Mouse (Mus musculus) lung, postnatal 0 days (tissue): ENCODE data around the gene Coq8a. TPM values are rescaled to one million over a fixed set of nuclear protein-coding genes. Genes with fewer than 3 reads are reported as not detected.

Experiments
- ATAC-seq: fragments of 200-750 bp; cut with Nextera tagmentation; 2 replicates; pipeline ENCODE4 v1.8.0; 2017; ENCODE audit warnings: moderate library complexity
- DNase-seq: peaks from one replicate; pipeline ENCODE4 v3.0.0-alpha.2; 2016; ENCODE audit warnings: low spot score
- H3K27ac ChIP-seq: fragments of 300-500 bp; sonication (generic); 2 replicates; pipeline ENCODE4 v1.5.1; 2014; ENCODE audit warnings: antibody characterized with exemption, mild to moderate bottlenecking, low read length, mixed read lengths
- H3K27me3 ChIP-seq: fragments of 300-500 bp; sonication (generic); replicated peaks from 2 replicates; pipeline ENCODE4 v1.6.1; 2014; ENCODE audit warnings: low read length, mixed read lengths; ENCODE audit not compliant: insufficient read depth
- H3K36me3 ChIP-seq: fragments of 300-500 bp; sonication (generic); 2 replicates; pipeline ENCODE4 v1.6.1; 2014; ENCODE audit warnings: low read length, mixed read lengths; ENCODE audit not compliant: insufficient read depth
- H3K4me1 ChIP-seq: fragments of 300-500 bp; sonication (generic); 2 replicates; pipeline ENCODE4 v1.6.1; 2014; ENCODE audit warnings: antibody characterized with exemption, low read depth, low read length, mixed read lengths; ENCODE audit not compliant: insufficient read depth
- H3K4me2 ChIP-seq: fragments of 300-500 bp; sonication (generic); replicated peaks from 2 replicates; pipeline ENCODE4 v1.6.1; 2014; ENCODE audit warnings: low read depth, mild to moderate bottlenecking, low read length, moderate library complexity, mixed read lengths
- H3K4me3 ChIP-seq: fragments of 300-500 bp; sonication (generic); 2 replicates; pipeline ENCODE4 v1.5.1; 2014; ENCODE audit warnings: low read depth, low read length
- H3K9ac ChIP-seq: fragments of 300-500 bp; sonication (generic); replicated peaks from 2 replicates; pipeline ENCODE4 v1.6.1; 2014; ENCODE audit warnings: low read depth, mild to moderate bottlenecking
- H3K9me3 ChIP-seq: fragments of 300-500 bp; sonication (generic); 2 replicates; pipeline ENCODE4 v1.6.1; 2016; ENCODE audit warnings: low read length, mixed read lengths
- CTCF ChIP-seq: IDR thresholded peaks from 2 replicates; pipeline ENCODE4 v1.5.1; 2016; ENCODE audit warnings: antibody characterized with exemption, mild to moderate bottlenecking
- EP300 ChIP-seq: IDR thresholded peaks from 2 replicates; pipeline ENCODE4 v1.6.1; 2016; ENCODE audit warnings: antibody characterized with exemption, mild to moderate bottlenecking, control low read depth
- WGBS: fragments of 180-500 bp; shearing (Covaris S2); extraction: QIAGEN DNeasy Blood & Tissue Kit; methylation state at CpG from one replicate; pipeline ENCODE4 v1.1.7; 2014; 5-methylcytosine and 5-hydroxymethylcytosine counted together
- polyA plus RNA-seq: library from polyadenylated mRNA; unstranded; fragments of >200 nt; fragmentation: Nextera tagmentation; extraction: Ambion mirVana; gene quantifications from 2 replicates; pipeline ENCODE4 v1.2.1, GENCODE M21; 2015

Coq8a gene
- polyA plus RNA-seq, 1 experiment from 2014 or later = 18.6 TPM

DNA sequence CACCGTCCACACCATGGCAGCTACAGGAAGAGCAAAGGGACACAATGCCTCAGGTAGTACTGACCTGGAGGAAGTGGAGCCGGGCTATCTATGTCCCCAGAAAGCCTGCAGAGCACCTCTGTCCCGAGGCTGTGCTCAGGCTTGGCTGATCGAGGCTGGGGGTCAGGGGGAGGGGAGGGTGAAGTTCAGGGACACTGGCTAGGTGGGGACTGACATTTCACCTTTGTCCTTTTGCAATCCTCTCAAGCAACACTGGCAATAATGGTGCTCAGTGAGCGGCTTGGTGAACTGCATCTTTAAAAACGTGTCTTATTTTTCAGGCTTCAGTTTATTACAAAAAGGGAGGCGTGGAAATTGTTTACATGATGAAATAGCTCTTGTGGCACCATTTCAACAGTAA, 30.5 kb upstream of the Coq8a start:
- Histone ChIP-seq H3K27ac (no peak overlapping the region), H3K9ac (no peak overlapping the region), H3K36me3 (no peaks in the 10 kb centered on the region), H3K27me3 (no peaks in the 10 kb centered on the region), H3K4me3 (no peak overlapping the region), H3K9me3 (no peaks in the 10 kb centered on the region), H3K4me2 (no peak overlapping the region), H3K4me1 (no peaks in the 10 kb centered on the region)
- TF ChIP-seq EP300 (no peak), CTCF (no peak)
- ATAC-seq (no peak), DNase-seq (peak; percentile 62)
- WGBS = 60% methylated on average over 7 of the region's 7 CpGs

GRCm38 (mm10) chr1:180228854-180229253, 29.5 kb upstream of the Coq8a start:
- TF ChIP-seq EP300 (no peak), CTCF (no peak)
- 64% methylated on average over 12 of the region's 12 CpGs for WGBS
- H3K27me3 ChIP-seq = no peaks in the 10 kb centered on the region
- no peaks in the 10 kb centered on the region for H3K4me1 ChIP-seq
- DNase-seq (no peak), ATAC-seq (no peak)
- H3K27ac ChIP-seq = no peak overlapping the region
- H3K9me3 ChIP-seq = no peaks in the 10 kb centered on the region
- H3K9ac ChIP-seq = no peak overlapping the region
- H3K4me2 ChIP-seq = no peak overlapping the region
- no peak overlapping the region for H3K4me3 ChIP-seq
- H3K36me3 ChIP-seq = no peaks in the 10 kb centered on the region

GRCm38 (mm10) chr1:180226766-180227165, 27.4 kb upstream of the Coq8a start:
- Histone ChIP-seq H3K4me2 (0 out of 2 replicates have a peak overlapping the region, but pooled peaks have one; percentile 64), H3K9me3 (no peaks in the 10 kb centered on the region), H3K27me3 (no peaks in the 10 kb centered on the region), H3K9ac (no peak overlapping the region), H3K4me3 (no peak overlapping the region), H3K36me3 (no peaks in the 10 kb centered on the region), H3K27ac (peak overlapping the region; percentile 83), H3K4me1 (no peaks in the 10 kb centered on the region)
- ATAC-seq = no peak
- WGBS = 83% methylated on average over 3 of the region's 3 CpGs
- TF ChIP-seq CTCF = no peak
- no peak for TF ChIP-seq EP300
- no peak for DNase-seq

- Histone ChIP-seq H3K9me3 (no peaks in the 10 kb centered on the region), H3K4me2 (peak overlapping the region; percentile 64), H3K4me3 (peak overlapping the region; percentile 37), H3K9ac (peak overlapping the region; percentile 39; the same call in 1 of the 2 replicates), H3K27me3 (no peaks in the 10 kb centered on the region), H3K4me1 (no peaks in the 10 kb centered on the region), H3K36me3 (no peaks in the 10 kb centered on the region), H3K27ac (peak overlapping the region; percentile 83)
- peak; percentile 49 for DNase-seq
- WGBS = 3% methylated on average over 12 of the region's 12 CpGs
- TF ChIP-seq EP300 (no peak), CTCF (no peak; the same call in 1 of the 2 replicates)
- ATAC-seq = peak; percentile 63
Measured at GRCm38 (mm10) chr1:180226221-180226713, 26.9 kb upstream of the Coq8a start.

DNA sequence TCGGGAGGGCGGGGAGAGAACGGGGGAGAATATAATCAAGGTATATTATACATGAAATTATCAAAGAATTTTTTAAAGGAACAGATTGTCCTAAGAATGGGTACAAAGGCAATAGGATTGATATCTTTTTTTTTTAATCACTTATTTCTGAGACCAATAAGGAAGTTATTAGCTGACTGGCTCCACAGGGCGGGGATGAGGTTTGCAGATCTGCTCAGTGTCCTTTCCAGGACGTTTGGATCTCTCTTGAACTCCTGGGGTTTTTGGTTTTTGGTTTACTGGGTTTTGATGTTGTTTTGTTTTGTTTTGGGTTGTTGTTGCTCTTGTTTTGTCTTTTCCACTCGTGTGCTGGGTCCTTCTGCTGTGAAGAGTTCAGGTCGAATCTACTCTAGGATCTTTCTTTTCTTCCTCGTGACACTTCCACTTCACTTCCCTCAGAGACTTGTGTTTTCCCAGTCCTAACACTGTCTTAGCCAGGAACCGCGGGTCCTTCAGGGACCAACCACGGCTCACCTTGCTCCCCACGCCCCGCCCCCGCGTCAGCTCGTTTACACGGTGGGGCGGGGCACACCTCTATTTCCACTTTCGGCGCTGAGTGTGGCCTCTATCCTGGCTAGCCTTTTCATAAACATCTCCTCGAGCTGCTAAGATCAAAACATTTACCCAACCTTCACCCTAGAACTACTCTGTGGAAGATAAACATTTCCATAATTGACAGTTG, 26.3 kb upstream of the Coq8a start:
- DNase-seq (peak; percentile 90), ATAC-seq (peak; percentile 95)
- no peaks in the 10 kb centered on the region for H3K36me3 ChIP-seq
- H3K9ac ChIP-seq = peak overlapping the region; percentile 39; the same call in 1 of the 2 replicates
- H3K27ac ChIP-seq = peak overlapping the region; percentile 83
- TF ChIP-seq EP300 = no peak
- TF ChIP-seq CTCF = no peak
- H3K9me3 ChIP-seq = no peaks in the 10 kb centered on the region
- H3K4me2 ChIP-seq = peak overlapping the region; percentile 64
- peak overlapping the region; percentile 37 for H3K4me3 ChIP-seq
- 9% methylated on average over 21 of the region's 21 CpGs for WGBS
- no peaks in the 10 kb centered on the region for H3K27me3 ChIP-seq
- no peaks in the 10 kb centered on the region for H3K4me1 ChIP-seq

- Histone ChIP-seq H3K9ac (no peak overlapping the region), H3K27ac (no peak overlapping the region), H3K36me3 (no peaks in the 10 kb centered on the region), H3K4me1 (no peaks in the 10 kb centered on the region), H3K27me3 (no peaks in the 10 kb centered on the region), H3K9me3 (no peaks in the 10 kb centered on the region), H3K4me2 (no peak overlapping the region), H3K4me3 (no peak overlapping the region)
- 67% methylated on average over 1 of the region's 1 CpGs for WGBS
- TF ChIP-seq CTCF = no peak
- TF ChIP-seq EP300 = no peak
- no peak for ATAC-seq
- no peak for DNase-seq
Measured at GRCm38 (mm10) chr1:180222007-180222406, 22.6 kb upstream of the Coq8a start.
